Mouse (Mus musculus) heart, embryonic 14.5 days (tissue): ENCODE measurements at regions not wholly inside any gene's neighbourhood (a gene's known extent, or its start where the extent isn't known, plus 50 kb on each side); places are given as distances from the start of the nearest gene placed in this dataset.

Experiments used
- ATAC-seq: fragments of 200-750 bp; cut with Nextera tagmentation; 2 replicates; pipeline ENCODE4 v1.8.0; 2017; ENCODE audit warnings: low read depth, moderate TSS enrichment; ENCODE audit not compliant: insufficient number of reproducible peaks, insufficient read depth, low FRiP score
- H3K27ac ChIP-seq, 2 experiments: fragments of 200-500 bp in 1 of 2; fragments of 300-500 bp in 1 of 2; sonication (generic) in 1 of 2; replicated peaks in 1 of 2; 2 replicates each; pipeline ENCODE4 v1.5.1; 2012 to 2014; ENCODE audit warnings: low read depth in 2 of 2, low read length in 2 of 2, control low read depth in 1 of 2, mild to moderate bottlenecking in 1 of 2, mixed read lengths in 1 of 2; ENCODE audit not compliant: control insufficient read depth in 1 of 2, insufficient read depth in 1 of 2
- H3K27me3 ChIP-seq: fragments of 300-500 bp; sonication (generic); 2 replicates; pipeline ENCODE4 v1.6.1; 2014; ENCODE audit warnings: mild to moderate bottlenecking, low read length, control low read depth; ENCODE audit not compliant: control insufficient read depth, insufficient read depth
- H3K36me3 ChIP-seq: fragments of 300-500 bp; sonication (generic); 2 replicates; pipeline ENCODE4 v1.6.1; 2014; ENCODE audit warnings: mild to moderate bottlenecking, control low read depth, low read length, mixed read lengths; ENCODE audit not compliant: control insufficient read depth, insufficient read depth
- H3K4me1 ChIP-seq, 2 experiments: fragments of 200-500 bp in 1 of 2; fragments of 300-500 bp in 1 of 2; sonication (generic) in 1 of 2; 2 replicates each; pipeline ENCODE4 v1.6.1; 2012 to 2014; ENCODE audit warnings: low read length in 2 of 2, control low read depth in 1 of 2, mixed read lengths in 1 of 2; ENCODE audit not compliant: control insufficient read depth in 2 of 2, insufficient read depth in 2 of 2
- H3K4me2 ChIP-seq: fragments of 300-500 bp; sonication (generic); 2 replicates; pipeline ENCODE4 v1.6.1; 2014; ENCODE audit warnings: mild to moderate bottlenecking, low read length
- H3K4me3 ChIP-seq, 2 experiments: fragments of 200-500 bp in 1 of 2; fragments of 300-500 bp in 1 of 2; sonication (generic) in 1 of 2; 2 replicates each; pipeline ENCODE4 v1.5.1; 2012 to 2014; ENCODE audit warnings: low read length in 2 of 2, mild to moderate bottlenecking in 2 of 2, control low read depth in 1 of 2, low read depth in 1 of 2, moderate library complexity in 1 of 2; ENCODE audit not compliant: control insufficient read depth in 1 of 2, insufficient read depth in 1 of 2
- H3K9ac ChIP-seq: fragments of 300-500 bp; sonication (generic); 2 replicates; pipeline ENCODE4 v1.6.1; 2014; ENCODE audit warnings: mild to moderate bottlenecking, low read length
- H3K9me3 ChIP-seq: fragments of 300-500 bp; sonication (generic); 2 replicates; pipeline ENCODE4 v1.6.1; 2016; ENCODE audit warnings: low read length, control low read depth; ENCODE audit not compliant: control insufficient read depth
- WGBS: fragments of 180-500 bp; shearing (Covaris S2); extraction: QIAGEN DNeasy Blood & Tissue Kit; methylation state at CpG from one replicate; pipeline ENCODE4 v1.1.7; 2014; 5-methylcytosine and 5-hydroxymethylcytosine counted together

DNA sequence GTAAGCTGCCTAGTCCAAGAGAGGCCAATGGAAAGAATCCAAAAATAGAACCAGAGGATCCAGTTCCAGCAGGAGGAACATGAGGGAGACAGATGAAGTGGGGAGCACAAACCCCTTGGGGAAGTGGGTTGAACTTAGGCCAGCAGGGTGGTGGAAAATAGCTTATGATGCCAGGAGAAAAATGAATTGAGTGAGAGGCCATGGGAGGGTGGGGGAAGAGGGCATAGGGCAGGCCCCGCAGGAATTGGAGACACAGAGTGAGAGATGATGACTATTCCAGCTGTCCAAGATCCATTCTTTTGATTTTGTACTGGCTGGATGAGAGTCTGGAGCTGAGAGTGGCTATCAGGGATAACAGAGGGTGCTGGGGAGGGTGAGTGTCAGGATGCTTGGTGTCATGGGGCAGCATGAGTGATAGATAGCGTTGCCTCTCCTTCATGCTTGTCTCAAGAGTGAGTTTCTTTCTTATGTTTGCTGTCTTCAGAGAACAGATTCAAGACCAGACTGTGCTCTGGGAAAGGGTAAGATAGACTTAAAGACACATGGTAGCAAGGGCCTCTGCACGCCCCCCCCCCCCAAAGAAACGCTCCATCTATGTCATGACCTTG, 90.3 kb upstream of the Tnp1 start:
- Histone ChIP-seq H3K36me3 (no peaks in the 10 kb centered on the region), H3K4me1 (peaks cover 2 to 7% of the 10 kb centered on the region in 2 experiments; a peak in 2 of 4 replicates), H3K27me3 (no peaks in the 10 kb centered on the region), H3K4me3 (no peak overlapping the region), H3K9ac (no peak overlapping the region), H3K27ac (no peak overlapping the region), H3K9me3 (no peaks in the 10 kb centered on the region), H3K4me2 (no peak overlapping the region)
- ATAC-seq, result no peak
- 78% methylated on average over 4 of the region's 4 CpGs for whole genome bisulfite sequencing

- no peak overlapping the region for H3K9ac ChIP-seq
- 66% methylated on average over 6 of the region's 6 CpGs for WGBS
- H3K27ac ChIP-seq, result no peak overlapping the region
- H3K9me3 ChIP-seq, result no peaks in the 10 kb centered on the region
- no peaks in the 10 kb centered on the region for H3K36me3 ChIP-seq
- H3K4me3 ChIP-seq, result no peak overlapping the region
- H3K4me1 ChIP-seq, result no peaks in the 10 kb centered on the region
- no peaks in the 10 kb centered on the region for H3K27me3 ChIP-seq
- H3K4me2 ChIP-seq, result no peak overlapping the region
- no peak for ATAC-seq
Measured at GRCm38 (mm10) chr1:73097645-73098440, 82.1 kb upstream of the Tnp1 start.

DNA sequence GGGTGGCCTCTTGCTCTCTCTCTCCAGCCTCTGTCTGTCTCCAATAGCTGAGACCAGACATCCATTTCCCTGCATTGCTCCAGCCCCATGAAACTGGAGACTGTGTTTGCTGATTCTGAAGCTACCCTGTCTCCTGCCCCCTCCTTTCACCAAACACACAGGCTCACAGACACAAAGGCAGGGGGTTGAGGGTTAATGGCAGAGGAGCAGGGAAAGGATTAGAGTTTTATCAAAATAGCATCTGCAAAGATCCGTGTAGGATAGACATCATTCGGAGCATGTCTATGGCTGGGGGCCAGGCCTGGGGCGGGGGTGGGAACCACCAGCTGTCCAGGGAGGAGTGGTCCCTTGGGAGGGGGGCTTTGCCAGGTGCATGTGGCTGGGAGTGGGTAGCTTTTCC, 73.9 kb upstream of the Tnp1 start:
- Histone ChIP-seq H3K4me1 (peaks cover 0 to 11% of the 10 kb centered on the region in 2 experiments; a peak in 2 of 4 replicates), H3K9ac (no peak overlapping the region), H3K4me2 (no peak overlapping the region), H3K9me3 (no peaks in the 10 kb centered on the region), H3K4me3 (no peak overlapping the region), H3K36me3 (no peaks in the 10 kb centered on the region), H3K27ac (no peak overlapping the region), H3K27me3 (no peaks in the 10 kb centered on the region)
- no peak for ATAC-seq
- WGBS, result 61% methylated on average over 3 of the region's 3 CpGs

DNA sequence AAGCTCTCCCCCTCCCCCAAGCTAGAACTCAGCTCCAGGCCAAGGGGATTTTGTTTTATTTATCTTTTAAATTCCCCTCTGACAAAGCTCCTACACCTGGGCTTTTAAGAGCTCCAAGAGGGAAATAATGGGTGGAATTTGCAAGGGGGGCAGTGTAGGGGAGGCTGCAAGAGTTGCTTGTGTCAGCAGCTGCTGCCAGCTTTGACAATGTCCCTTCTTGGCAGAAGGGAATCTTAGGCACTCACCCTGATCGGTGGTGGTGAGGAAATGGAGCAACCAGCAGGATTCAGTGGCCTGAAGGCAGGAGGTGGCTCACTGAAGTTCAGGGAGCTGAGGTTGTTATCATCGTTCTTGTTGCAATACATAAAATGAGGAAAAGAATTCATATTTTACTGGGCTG, 72.8 kb upstream of the Tnp1 start:
- peaks cover 2 to 11% of the 10 kb centered on the region in 2 experiments; a peak in 2 of 4 replicates for H3K4me1 ChIP-seq
- H3K9ac ChIP-seq, result no peak overlapping the region
- no peak for ATAC-seq
- H3K9me3 ChIP-seq, result no peaks in the 10 kb centered on the region
- H3K27ac ChIP-seq, result no peak overlapping the region
- WGBS, result 29% methylated on average over 2 of the region's 2 CpGs
- no peaks in the 10 kb centered on the region for H3K27me3 ChIP-seq
- H3K4me3 ChIP-seq, result no peak overlapping the region
- H3K4me2 ChIP-seq, result no peak overlapping the region
- H3K36me3 ChIP-seq, result no peaks in the 10 kb centered on the region

- Histone ChIP-seq H3K27ac (no peak overlapping the region), H3K4me3 (no peak overlapping the region), H3K9me3 (no peaks in the 10 kb centered on the region), H3K4me1 (peaks cover 2 to 11% of the 10 kb centered on the region in 2 experiments; a peak in 2 of 4 replicates), H3K36me3 (no peaks in the 10 kb centered on the region), H3K9ac (no peak overlapping the region), H3K4me2 (no peak overlapping the region), H3K27me3 (no peaks in the 10 kb centered on the region)
- no peak for ATAC-seq
- 50% methylated on average over 2 of the region's 2 CpGs for WGBS
Measured at GRCm38 (mm10) chr1:73084946-73085345, 69.2 kb upstream of the Tnp1 start.

- Histone ChIP-seq H3K36me3 (no peaks in the 10 kb centered on the region), H3K27ac (no peak overlapping the region), H3K4me1 (peaks cover 2 to 9% of the 10 kb centered on the region in 2 experiments; a peak in 2 of 4 replicates), H3K4me3 (no peak overlapping the region), H3K9ac (no peak overlapping the region), H3K4me2 (no peak overlapping the region), H3K27me3 (no peaks in the 10 kb centered on the region), H3K9me3 (no peaks in the 10 kb centered on the region)
- 92% methylated on average over 3 of the region's 3 CpGs for WGBS
- no peak for ATAC-seq
Measured at GRCm38 (mm10) chr1:73083396-73083795, 67.7 kb upstream of the Tnp1 start.

DNA sequence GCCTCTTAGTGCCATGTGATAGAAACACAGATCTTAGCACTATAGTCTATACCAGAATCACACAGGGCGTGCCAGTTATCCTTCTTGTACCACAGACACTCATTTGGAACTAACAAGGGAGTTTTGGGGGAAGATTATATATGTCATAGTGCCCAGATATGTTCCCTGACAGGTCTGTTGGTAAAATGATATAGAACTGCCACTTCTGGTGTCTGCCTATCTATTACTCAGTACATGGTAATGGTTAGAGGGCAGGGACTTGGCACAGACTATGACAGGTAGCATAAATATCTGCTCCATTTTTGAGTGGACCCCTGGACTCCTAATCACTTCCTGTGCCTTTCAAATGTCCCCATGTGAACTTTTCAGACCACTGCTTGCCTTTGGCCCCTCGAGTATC, 63.8 kb upstream of the Tnp1 start:
- Histone ChIP-seq H3K4me2 (no peak overlapping the region), H3K4me3 (no peak overlapping the region), H3K36me3 (no peaks in the 10 kb centered on the region), H3K9me3 (no peaks in the 10 kb centered on the region), H3K27me3 (no peaks in the 10 kb centered on the region), H3K4me1 (peaks cover 0 to 2% of the 10 kb centered on the region in 2 experiments; a peak in 1 of 4 replicates), H3K9ac (no peak overlapping the region), H3K27ac (no peak overlapping the region)
- 77% methylated on average over 2 of the region's 2 CpGs for WGBS
- no peak for ATAC-seq
